Mouse (Mus musculus): ENCODE data around the gene Hacd3. TPM values are rescaled to one million over a fixed set of nuclear protein-coding genes. Genes with fewer than 3 reads are reported as not detected.

Gene Hacd3
- total RNA-seq, 2 experiments from 2014 or later = 155 to 172 TPM

- no peak for DNase-seq (ENCODE audit: low spot score in 2 of 2)
Observed at GRCm38 (mm10) chr9:64952055-64952454, 69.4 kb downstream of the Hacd3 start.

GRCm38 (mm10) chr9:64951161-64951657 is 70.3 kb downstream of the Hacd3 start, which contains the start of gene Slc24a1:
Gene Slc24a1 (minus strand): TSS chr9:64951607.
- no peak for DNase-seq (ENCODE audit: low spot score in 2 of 2)

- DNase-seq (ENCODE audit: low spot score in 2 of 2) = no peak
Observed at GRCm38 (mm10) chr9:64947483-64948095, 73.9 kb downstream of the Hacd3 start.

GRCm38 (mm10) chr9:64943997-64944396 is 77.5 kb downstream of the Hacd3 start:
- no peak for DNase-seq (ENCODE audit: low spot score in 2 of 2)

- no peak for DNase-seq (ENCODE audit: low spot score in 2 of 2)
Observed at GRCm38 (mm10) chr9:64941650-64942049, 79.8 kb downstream of the Hacd3 start.

GRCm38 (mm10) chr9:64940731-64941346 is 80.7 kb downstream of the Hacd3 start:
- no peak for DNase-seq (ENCODE audit: low spot score in 2 of 2)

GRCm38 (mm10) chr9:64939790-64940189 is 81.7 kb downstream of the Hacd3 start:
- DNase-seq (ENCODE audit: low spot score in 2 of 2) = no peak

GRCm38 (mm10) chr9:64939281-64939680 is 82.2 kb downstream of the Hacd3 start:
- DNase-seq (ENCODE audit: low spot score in 2 of 2) = no peak

- no peak for DNase-seq (ENCODE audit: low spot score in 2 of 2)
Observed at GRCm38 (mm10) chr9:64938535-64938934, 83.0 kb downstream of the Hacd3 start.

- no peak for DNase-seq (ENCODE audit: low spot score in 2 of 2)
Observed at GRCm38 (mm10) chr9:64937491-64937890, 84.0 kb downstream of the Hacd3 start.

Small RNA genes within 50 kb of the gene (microRNA-seq; reads per million reads assigned to microRNA genes)
- 0 reads per million in 2 experiments for gene Gm25640

Other genes with a start within 250 kb of the Hacd3 start
- gene Dennd4a, start 210.4 kb downstream of the Hacd3 start, total RNA-seq (2021) = 10 to 100 TPM; 35.5 to 37.6 TPM
- gene Slc24a1, start 70.1 kb downstream of the Hacd3 start, total RNA-seq (2021) = under 1 TPM; 0.08 to 0.12 TPM
- 10 to 100 TPM; 17.3 to 20.8 TPM for gene Ints14, start 60.8 kb downstream of the Hacd3 start, total RNA-seq (2021)
- gene Dpp8, start 10.7 kb upstream of the Hacd3 start, total RNA-seq (2021) = 100 to 1,000 TPM; 162 to 168 TPM
- 10 to 100 TPM; 37.2 TPM for gene Igdcc4, start 79.8 kb upstream of the Hacd3 start, total RNA-seq (2021)
- gene Igdcc3, start 119.5 kb upstream of the Hacd3 start, total RNA-seq (2021) = 1 to 10 TPM; 2.9 to 4.0 TPM
- gene Parp16, start 173.7 kb upstream of the Hacd3 start, total RNA-seq (2021) = 1 to 10 TPM; 3.8 to 4.3 TPM
- not detected for gene Cilp, start 243.5 kb upstream of the Hacd3 start, total RNA-seq (2021)